Mouse (Mus musculus) erythroblast, embryonic 14.5 days (primary cell): Measurements from ENCODE around the gene Tmed5. TPM values are rescaled to one million over a fixed set of nuclear protein-coding genes. Genes with fewer than 3 reads are reported as not detected.
"Not testable (repeated sequence)": the region's sequence is repeated elsewhere in the genome, so short reads cannot be mapped to it uniquely, and the experiment has no call there.

Source experiments
- H3K27me3 ChIP-seq: 2 replicates; pipeline ENCODE4 v1.6.1; 2012; ENCODE audit warnings: inconsistent platforms; ENCODE audit not compliant: control insufficient read depth
- H3K36me3 ChIP-seq: 2 replicates; pipeline ENCODE4 v1.6.1; 2012; ENCODE audit warnings: mild to moderate bottlenecking, inconsistent platforms; ENCODE audit not compliant: control insufficient read depth
- H3K4me1 ChIP-seq: 2 replicates; pipeline ENCODE4 v1.6.1; 2012; ENCODE audit warnings: inconsistent platforms; ENCODE audit not compliant: control insufficient read depth
- H3K4me3 ChIP-seq: replicated peaks from 2 replicates; pipeline ENCODE3; 2012; ENCODE audit warnings: moderate library complexity, mild to moderate bottlenecking, inconsistent platforms
- H3K9me3 ChIP-seq: 2 replicates; pipeline ENCODE4 v1.6.1; 2012; ENCODE audit warnings: low read length, inconsistent platforms, mixed read lengths; ENCODE audit not compliant: control insufficient read depth
- GATA1 ChIP-seq: IDR thresholded peaks from 2 replicates; pipeline ENCODE4 v1.6.1; 2012; ENCODE audit warnings: low read length, inconsistent platforms, mixed read lengths
- TAL1 ChIP-seq: IDR thresholded peaks from 3 replicates; pipeline ENCODE4 v1.6.1; 2012; ENCODE audit warnings: low read length, inconsistent platforms, mixed read lengths
- polyA plus RNA-seq: library from polyadenylated mRNA; stranded (reverse); fragments of >175 nt; gene quantifications from 2 replicates; pipeline ENCODE4 v1.2.3, GENCODE M21; 2012

The Tmed5 gene
- polyA plus RNA-seq, 1 experiment: 0.74 TPM

GRCm38 (mm10) chr5:108100196-108100595 is 32.2 kb downstream of the Tmed5 start:
- TF ChIP-seq GATA1 (no peak), TAL1 (no peak)
- H3K36me3 ChIP-seq: peaks cover 78% of the 10 kb centered on the region
- H3K9me3 ChIP-seq: no peaks in the 10 kb centered on the region
- H3K27me3 ChIP-seq: no peaks in the 10 kb centered on the region
- H3K4me1 ChIP-seq: no peaks in the 10 kb centered on the region
- H3K4me3 ChIP-seq: no peak overlapping the region

- Histone ChIP-seq H3K9me3 (no peaks in the 10 kb centered on the region), H3K4me1 (no peaks in the 10 kb centered on the region), H3K27me3 (no peaks in the 10 kb centered on the region), H3K36me3 (peaks cover 79% of the 10 kb centered on the region), H3K4me3 (no peak overlapping the region)
- no peak for TF ChIP-seq TAL1
- TF ChIP-seq GATA1: no peak
These were observed 34.7 kb downstream of the Tmed5 start for GRCm38 (mm10) chr5:108097676-108098075.

- peaks cover 76% of the 10 kb centered on the region for H3K36me3 ChIP-seq
- not testable (repeated sequence) for H3K4me1 ChIP-seq, H3K4me3 ChIP-seq, H3K27me3 ChIP-seq, H3K9me3 ChIP-seq
These were observed 39.7 kb downstream of the Tmed5 start for GRCm38 (mm10) chr5:108092731-108093130.

- TF ChIP-seq GATA1: no peak
- no peak for TF ChIP-seq TAL1
- H3K36me3 ChIP-seq: peaks cover 82% of the 10 kb centered on the region
- H3K27me3 ChIP-seq: no peaks in the 10 kb centered on the region
- no peaks in the 10 kb centered on the region for H3K9me3 ChIP-seq
- H3K4me1 ChIP-seq: no peaks in the 10 kb centered on the region
- H3K4me3 ChIP-seq: no peak overlapping the region
These were observed 47.0 kb downstream of the Tmed5 start for GRCm38 (mm10) chr5:108085440-108085839.

- Histone ChIP-seq H3K4me3 (no peak overlapping the region), H3K27me3 (no peaks in the 10 kb centered on the region), H3K9me3 (no peaks in the 10 kb centered on the region), H3K36me3 (peaks cover 76% of the 10 kb centered on the region), H3K4me1 (peaks cover 5% of the 10 kb centered on the region)
- TF ChIP-seq TAL1 (no peak), GATA1 (no peak)
These were observed 50.0 kb downstream of the Tmed5 start for GRCm38 (mm10) chr5:108082380-108082779.

- H3K9me3 ChIP-seq: no peaks in the 10 kb centered on the region
These were observed 52.8 kb downstream of the Tmed5 start for GRCm38 (mm10) chr5:108079603-108080002.

GRCm38 (mm10) chr5:108076833-108077540 is 55.4 kb downstream of the Tmed5 start:
- TF ChIP-seq GATA1: no peak
- H3K27me3 ChIP-seq: no peaks in the 10 kb centered on the region
- peaks cover 5% of the 10 kb centered on the region for H3K4me1 ChIP-seq
- no peaks in the 10 kb centered on the region for H3K9me3 ChIP-seq
- no peak overlapping the region for H3K4me3 ChIP-seq
- H3K36me3 ChIP-seq: peaks cover 69% of the 10 kb centered on the region

More at GRCm38 (mm10) chr5:108079603-108080002, 52.8 kb downstream of the Tmed5 start:
- no peaks in the 10 kb centered on the region for H3K27me3 ChIP-seq
- H3K36me3 ChIP-seq: peaks cover 71% of the 10 kb centered on the region
- H3K4me1 ChIP-seq: peaks cover 5% of the 10 kb centered on the region
- H3K4me3 ChIP-seq: no peak overlapping the region
- TF ChIP-seq GATA1: no peak

GRCm38 (mm10) chr5:108076241-108076640 is 56.2 kb downstream of the Tmed5 start:
- TF ChIP-seq GATA1 (no peak), TAL1 (no peak)
- H3K4me3 ChIP-seq: no peak overlapping the region
- peaks cover 68% of the 10 kb centered on the region for H3K36me3 ChIP-seq
- peaks cover 5% of the 10 kb centered on the region for H3K4me1 ChIP-seq
- H3K9me3 ChIP-seq: no peaks in the 10 kb centered on the region
- H3K27me3 ChIP-seq: no peaks in the 10 kb centered on the region

GRCm38 (mm10) chr5:108072301-108072700 is 60.1 kb downstream of the Tmed5 start:
- no peak for TF ChIP-seq GATA1
- TF ChIP-seq TAL1: no peak
- Histone ChIP-seq H3K4me3 (no peak overlapping the region), H3K36me3 (peaks cover 77% of the 10 kb centered on the region), H3K27me3 (no peaks in the 10 kb centered on the region), H3K4me1 (peaks cover 7% of the 10 kb centered on the region), H3K9me3 (no peaks in the 10 kb centered on the region)
